Mouse (Mus musculus): ENCODE measurements at regions not wholly inside any gene's neighbourhood (a gene's known extent, or its start where the extent isn't known, plus 50 kb on each side); places are given as distances from the start of the nearest gene placed in this dataset.

DNA sequence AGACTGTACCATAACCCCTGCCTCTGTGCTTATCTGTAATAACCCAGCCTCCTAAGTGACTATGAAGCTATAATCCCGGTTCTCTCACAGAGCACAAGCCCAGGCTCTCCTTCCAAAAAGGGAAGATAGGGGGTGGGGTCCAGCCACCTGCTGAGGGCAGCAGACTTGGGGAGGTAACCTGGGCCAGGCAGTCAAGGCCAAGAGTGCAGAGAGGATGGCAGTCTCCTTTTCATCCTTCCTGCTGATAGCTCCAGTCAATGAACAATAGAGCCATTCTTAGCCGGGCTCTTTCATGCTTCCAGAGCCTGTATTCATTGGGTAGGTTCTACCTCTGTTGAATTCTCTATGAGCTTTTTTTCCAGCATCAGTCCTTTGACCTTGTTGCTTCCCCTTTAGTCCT, 527.5 kb downstream of the Fgf9 start:
- no peak for DNase-seq (ENCODE audit: low spot score in 2 of 2)

DNA sequence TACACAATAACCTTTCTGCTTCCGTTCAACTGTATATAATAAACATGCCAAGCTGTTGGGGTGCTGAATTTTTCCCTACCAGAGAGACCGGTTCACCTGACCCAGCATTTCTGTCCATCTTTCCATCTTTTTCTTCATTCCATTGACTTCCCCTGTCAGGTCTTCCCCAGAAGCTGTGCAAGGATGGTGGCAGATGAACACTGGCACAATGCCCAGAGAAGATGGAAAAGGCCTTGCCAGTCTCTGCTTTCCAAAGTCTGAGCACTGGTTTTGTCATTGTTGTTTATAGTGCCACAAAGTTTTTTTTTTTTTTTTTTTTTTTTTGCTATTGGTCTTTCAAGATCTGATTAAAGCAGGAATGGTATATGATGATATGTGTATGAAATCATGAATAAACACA, 526.6 kb downstream of the Fgf9 start:
- DNase-seq (ENCODE audit: low spot score in 2 of 2) = no peak

- DNase-seq (ENCODE audit: low spot score in 2 of 2) = no peak
Observed at GRCm38 (mm10) chr14:58581806-58582205, 511.5 kb downstream of the Fgf9 start.

DNA sequence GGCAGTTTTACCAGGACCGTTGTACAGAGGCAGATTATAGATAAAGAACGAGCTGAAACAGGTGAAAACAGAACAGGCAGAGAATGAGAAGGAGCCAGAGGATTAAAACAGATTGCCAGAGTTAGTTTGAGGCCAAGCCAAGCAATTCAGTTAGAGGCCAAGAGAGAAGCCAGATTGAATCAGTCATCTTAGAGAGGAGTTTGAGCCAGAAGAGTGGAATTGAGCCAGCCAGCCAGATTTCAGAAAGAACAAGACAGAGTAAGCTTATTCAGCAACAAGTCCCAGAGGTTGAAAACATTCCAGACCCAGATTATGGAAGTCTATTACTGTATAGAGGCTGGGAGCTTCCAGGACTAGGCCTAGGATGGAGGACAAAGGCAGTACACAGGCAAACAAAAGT, 499.7 kb downstream of the Fgf9 start:
- no peak for DNase-seq (ENCODE audit: low spot score in 2 of 2)

GRCm38 (mm10) chr14:58567472-58567871, 497.1 kb downstream of the Fgf9 start:
- no peak for DNase-seq (ENCODE audit: low spot score in 2 of 2)

DNA sequence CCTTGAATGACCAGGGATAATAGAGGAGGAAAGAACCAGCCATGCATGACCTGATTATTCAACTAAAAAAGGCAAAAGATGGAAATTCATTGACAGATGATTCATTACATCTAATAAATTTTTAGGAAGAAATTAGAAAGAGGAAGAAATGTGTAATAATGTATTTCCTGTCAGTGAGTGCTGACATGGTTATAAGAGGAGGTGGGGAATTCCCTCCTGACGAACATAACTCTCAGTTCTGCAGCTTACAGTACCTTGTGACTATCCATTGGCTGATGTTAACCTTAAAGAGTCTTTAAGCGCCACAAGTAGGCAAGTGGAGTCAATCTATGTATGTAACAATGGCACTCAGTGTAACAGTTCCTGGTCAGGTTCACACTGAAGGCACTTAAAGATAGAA, 492.7 kb downstream of the Fgf9 start:
- DNase-seq (ENCODE audit: low spot score in 2 of 2) = no peak

GRCm38 (mm10) chr14:58550785-58551184, 480.4 kb downstream of the Fgf9 start:
- DNase-seq (ENCODE audit: low spot score in 2 of 2) = no peak

GRCm38 (mm10) chr14:58545778-58546177, 475.4 kb downstream of the Fgf9 start:
- no peak for DNase-seq (ENCODE audit: low spot score in 2 of 2)

- no peak for DNase-seq (ENCODE audit: low spot score in 2 of 2)
Observed at GRCm38 (mm10) chr14:58543140-58543767, 472.9 kb downstream of the Fgf9 start.

DNA sequence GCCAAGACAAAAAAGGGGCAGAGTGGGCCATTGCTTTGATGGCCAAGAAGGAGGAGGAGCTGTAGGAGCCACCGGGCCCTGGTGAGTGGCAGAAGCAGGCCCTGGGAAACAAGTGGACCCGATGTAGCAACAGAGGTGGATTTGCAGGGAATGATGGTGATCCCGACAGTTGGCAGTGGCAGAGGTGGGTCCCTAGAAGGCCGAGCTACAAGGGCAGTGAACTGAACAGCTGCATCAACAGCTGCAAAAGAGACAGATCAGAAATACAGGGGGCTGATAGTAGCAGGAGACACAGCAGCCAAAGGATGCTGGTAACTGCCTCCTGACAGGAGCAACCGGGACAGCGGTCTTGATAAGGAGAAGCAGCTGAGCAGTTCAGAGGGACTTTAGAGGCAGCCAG, 467.8 kb downstream of the Fgf9 start:
- no peak for DNase-seq (ENCODE audit: low spot score in 2 of 2)

DNA sequence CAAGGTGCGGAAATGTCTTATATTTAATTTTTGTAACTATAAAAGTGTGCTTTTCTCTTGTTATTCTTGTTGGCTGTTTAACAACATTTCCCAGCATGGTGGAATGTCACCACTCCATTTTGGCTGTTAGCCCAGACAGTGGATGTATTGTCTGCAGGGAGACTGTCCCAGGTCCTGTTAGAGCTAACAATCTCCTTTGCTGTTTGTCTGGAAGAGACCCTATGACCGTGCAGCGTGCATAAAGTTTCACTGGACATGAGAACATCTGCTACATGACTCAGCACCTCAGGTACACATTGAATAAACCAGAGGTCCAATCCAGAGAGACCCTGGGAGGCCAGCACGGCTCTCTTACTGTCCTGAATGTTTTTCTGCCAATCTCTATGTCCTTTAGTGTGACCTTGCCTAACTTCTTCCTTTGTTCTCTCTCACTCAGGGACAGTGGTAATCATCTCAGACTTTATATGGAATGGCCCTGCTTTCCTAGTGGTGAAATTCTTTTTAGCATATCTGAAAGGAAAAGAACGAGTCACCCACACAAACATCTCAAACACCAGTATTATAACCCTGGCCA, 450.7 kb downstream of the Fgf9 start:
- no peak for DNase-seq (ENCODE audit: low spot score in 2 of 2)

DNA sequence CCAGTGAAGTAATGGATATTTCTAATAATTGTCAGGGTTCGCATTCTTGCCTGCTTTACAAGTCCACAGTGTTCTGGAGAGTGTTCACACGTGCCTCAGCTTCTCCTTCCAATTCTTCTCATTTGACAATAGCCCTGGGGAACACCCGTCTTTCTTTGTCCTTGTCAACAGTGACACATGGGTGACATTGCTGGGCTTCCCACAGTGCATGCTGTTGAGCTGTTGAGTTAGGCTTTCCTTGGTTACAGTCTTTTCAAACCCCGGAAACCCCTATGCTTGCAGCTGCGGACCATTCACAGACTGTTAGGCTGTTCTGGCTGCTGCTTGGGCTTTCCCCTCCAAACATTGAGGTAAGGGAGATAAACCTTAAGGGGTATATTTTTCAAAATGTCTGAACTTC, 450.0 kb downstream of the Fgf9 start:
- DNase-seq (ENCODE audit: low spot score in 2 of 2) = no peak

DNA sequence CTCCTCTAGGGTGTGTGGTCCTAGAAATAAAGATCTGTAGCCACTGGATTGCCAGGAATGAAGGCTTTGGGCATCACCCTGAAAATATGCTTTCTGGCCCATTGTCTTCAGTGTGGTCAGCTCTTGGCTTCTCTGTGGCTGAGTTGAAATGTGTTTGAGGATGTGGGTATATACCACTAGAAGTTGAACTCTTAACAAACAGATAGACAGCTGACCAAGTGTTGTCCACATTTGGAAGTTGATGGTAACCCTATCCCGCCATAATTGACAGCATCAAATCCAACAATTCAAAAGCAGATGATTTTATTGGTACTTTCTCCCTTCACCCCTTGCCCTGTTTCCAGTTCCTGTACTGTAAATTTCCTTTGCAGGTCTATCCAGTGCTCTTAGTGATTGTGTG, 448.7 kb downstream of the Fgf9 start:
- DNase-seq (ENCODE audit: low spot score in 2 of 2) = no peak

DNA sequence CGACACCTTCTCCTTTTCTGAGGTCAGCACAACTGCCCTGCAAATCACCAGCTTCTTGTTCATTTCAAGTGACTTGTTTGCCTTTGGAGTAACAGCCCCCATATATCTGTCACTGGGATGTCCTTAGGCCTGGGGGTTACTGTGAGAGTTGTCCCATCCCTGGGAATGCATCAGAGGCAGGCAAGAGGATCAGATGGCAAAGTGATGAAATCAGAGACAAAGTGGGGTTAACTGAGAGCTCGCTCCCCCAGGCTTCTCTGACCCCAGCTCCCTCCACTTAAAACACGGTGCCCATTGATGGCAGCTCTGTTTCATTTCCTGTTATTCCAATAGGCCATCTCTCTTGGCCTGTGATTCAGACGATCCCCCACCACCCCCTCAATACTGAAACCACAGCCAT, 446.2 kb downstream of the Fgf9 start:
- no peak for DNase-seq (ENCODE audit: low spot score in 2 of 2)

DNA sequence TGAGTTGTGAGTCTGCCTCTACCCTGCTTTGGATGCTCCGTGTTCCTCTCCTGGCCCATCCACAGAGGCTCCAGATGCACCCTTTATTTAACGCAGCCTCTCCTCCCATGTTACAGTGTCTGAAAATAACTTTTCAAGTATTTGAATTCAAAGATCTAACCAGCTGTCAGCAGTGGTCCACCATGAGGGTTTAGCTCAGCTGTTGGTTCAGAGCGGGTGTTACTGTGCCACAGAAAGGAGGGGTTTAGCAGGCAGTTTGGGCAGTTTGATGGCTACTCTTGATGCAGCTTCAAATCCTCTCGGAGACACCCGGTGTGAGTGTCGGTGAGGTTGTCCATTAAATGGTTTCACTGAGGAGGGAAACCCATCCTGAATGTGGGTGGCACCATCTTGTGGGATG, 441.8 kb downstream of the Fgf9 start:
- no peak for DNase-seq (ENCODE audit: low spot score in 2 of 2)

DNA sequence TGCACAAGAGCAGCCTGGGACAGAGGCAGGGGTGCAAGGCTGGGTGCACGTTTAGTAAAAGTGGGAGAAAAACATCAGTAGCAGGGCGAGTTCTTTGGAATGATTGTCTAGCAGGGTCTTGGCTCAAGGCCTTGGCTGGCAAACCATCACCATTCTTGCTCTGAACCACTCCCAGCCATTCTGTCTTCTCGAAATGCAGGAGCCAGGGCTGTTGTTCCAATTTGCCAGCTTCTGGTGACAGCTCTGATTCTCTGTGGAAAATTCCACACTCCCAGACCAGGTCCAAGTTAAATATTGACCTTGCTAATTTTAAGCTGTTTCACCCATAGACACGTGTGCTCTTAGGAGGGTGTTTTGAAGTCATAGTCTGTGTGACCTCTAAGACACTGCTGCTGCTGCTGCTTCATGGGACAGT, 441.2 kb downstream of the Fgf9 start:
- DNase-seq (ENCODE audit: low spot score in 2 of 2) = no peak

DNA sequence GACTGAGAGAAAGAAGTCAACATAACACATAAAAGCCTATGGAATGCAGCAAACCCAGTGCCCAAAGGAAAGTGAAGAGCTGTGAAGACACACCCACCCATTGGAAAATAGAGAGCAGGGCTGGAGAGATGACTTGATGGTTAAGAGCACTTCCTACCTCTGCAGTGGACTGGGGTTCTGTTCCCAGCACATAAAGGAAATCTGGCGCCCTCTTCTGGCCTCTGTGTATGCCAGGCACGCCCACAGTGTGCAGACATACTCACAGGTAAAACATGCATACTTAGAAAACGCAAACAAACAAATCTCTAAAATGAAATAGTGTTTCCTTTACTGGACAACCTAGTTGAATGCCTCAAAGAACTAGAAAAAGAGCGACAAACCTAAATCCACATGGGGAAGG, 440.4 kb downstream of the Fgf9 start:
- DNase-seq (ENCODE audit: low spot score in 2 of 2) = no peak

- no peak for DNase-seq (ENCODE audit: low spot score in 2 of 2)
Observed at GRCm38 (mm10) chr14:58509106-58509505, 438.8 kb downstream of the Fgf9 start.

- DNase-seq (ENCODE audit: low spot score in 2 of 2) = no peak
Observed at GRCm38 (mm10) chr14:58506490-58506889, 436.1 kb downstream of the Fgf9 start.

- no peak for DNase-seq (ENCODE audit: low spot score in 2 of 2)
Observed at GRCm38 (mm10) chr14:58505841-58506240, 435.5 kb downstream of the Fgf9 start.

- no peak for DNase-seq (ENCODE audit: low spot score in 2 of 2)
Observed at GRCm38 (mm10) chr14:58502890-58503289, 432.5 kb downstream of the Fgf9 start.

GRCm38 (mm10) chr14:58500014-58500413, 429.7 kb downstream of the Fgf9 start:
- no peak for DNase-seq (ENCODE audit: low spot score in 2 of 2)

DNA sequence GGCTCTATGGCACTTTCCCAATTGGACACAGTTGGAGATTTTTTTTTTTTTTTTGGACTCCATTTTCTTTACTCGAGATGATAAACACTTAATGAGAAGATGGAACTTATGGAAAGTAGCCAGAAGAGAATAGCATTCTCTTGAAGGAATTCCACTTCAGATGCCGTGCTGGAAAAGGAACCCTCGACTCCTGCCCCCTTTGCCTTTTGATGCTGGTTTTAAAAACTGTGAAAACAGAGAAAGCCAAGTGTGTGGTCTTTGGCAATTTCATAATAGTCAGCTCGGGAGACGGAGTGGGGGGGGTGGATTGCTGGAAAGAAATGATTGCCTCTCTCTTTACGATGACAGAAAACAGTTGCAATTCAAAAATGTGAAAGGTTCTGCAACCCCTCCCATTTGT, 429.2 kb downstream of the Fgf9 start:
- DNase-seq (ENCODE audit: low spot score in 2 of 2) = no peak

GRCm38 (mm10) chr14:58499071-58499470, 428.7 kb downstream of the Fgf9 start:
- no peak for DNase-seq (ENCODE audit: low spot score in 2 of 2)

Data from spleen, postnatal 10 days (tissue).